Mouse (Mus musculus): Measurements from ENCODE around the gene Wdr18.
"Not testable (repeated sequence)": the region's sequence is repeated elsewhere in the genome, so short reads cannot be mapped to it uniquely, and the experiment has no call there.

Gene Wdr18

GRCm38 (mm10) chr10:79947502-79947901 lies 12.4 kb upstream of the Wdr18 start:
- DNase-seq, result no peak

GRCm38 (mm10) chr10:79949873-79950272 lies 10.1 kb upstream of the Wdr18 start:
- DNase-seq, result no peak

GRCm38 (mm10) chr10:79950661-79951060 lies 9.3 kb upstream of the Wdr18 start:
- no peak for DNase-seq

GRCm38 (mm10) chr10:79953946-79954345 lies 6.0 kb upstream of the Wdr18 start:
- DNase-seq, result no peak

- no peak for DNase-seq
Measured at GRCm38 (mm10) chr10:79955691-79956090, 4.3 kb upstream of the Wdr18 start.

- DNase-seq, result no peak
Measured at GRCm38 (mm10) chr10:79956643-79957154, 3.3 kb upstream of the Wdr18 start.

GRCm38 (mm10) chr10:79958140-79958816 lies 1.7 kb upstream of the Wdr18 start:
- peak; percentile 77 for DNase-seq

GRCm38 (mm10) chr10:79959412-79959811 lies 540 bp upstream of the Wdr18 start:
- DNase-seq, result not testable (repeated sequence)

GRCm38 (mm10) chr10:79960671-79961294 lies 831 bp downstream of the Wdr18 start:
- DNase-seq, result no peak

GRCm38 (mm10) chr10:79964727-79965126 lies 4.8 kb downstream of the Wdr18 start:
- no peak for DNase-seq

GRCm38 (mm10) chr10:79965325-79965724 lies 5.4 kb downstream of the Wdr18 start:
- DNase-seq, result no peak

GRCm38 (mm10) chr10:79966886-79967400 lies 7.0 kb downstream of the Wdr18 start:
- DNase-seq, result peak; percentile 58

- no peak for DNase-seq
Measured at GRCm38 (mm10) chr10:79968181-79968580, 8.2 kb downstream of the Wdr18 start.

GRCm38 (mm10) chr10:79969124-79969568 lies 9.2 kb downstream of the Wdr18 start:
- no peak for DNase-seq

- DNase-seq, result no peak
Measured at GRCm38 (mm10) chr10:79970415-79971182, 10.6 kb downstream of the Wdr18 start, which contains the start of gene Grin3b. Gene Grin3b, plus strand, starts transcription at chr10:79970715.

GRCm38 (mm10) chr10:79971183-79971497 lies 11.2 kb downstream of the Wdr18 start:
- no peak for DNase-seq

- no peak for DNase-seq
Measured at GRCm38 (mm10) chr10:79972831-79973230, 12.9 kb downstream of the Wdr18 start.

GRCm38 (mm10) chr10:79974087-79974486 lies 14.1 kb downstream of the Wdr18 start:
- no peak for DNase-seq

- no peak for DNase-seq
Measured at GRCm38 (mm10) chr10:79974668-79975067, 14.7 kb downstream of the Wdr18 start.

- DNase-seq, result no peak
Measured at GRCm38 (mm10) chr10:79976071-79976721, 16.2 kb downstream of the Wdr18 start.

GRCm38 (mm10) chr10:79976722-79977107 lies 16.8 kb downstream of the Wdr18 start:
- no peak for DNase-seq

- no peak for DNase-seq
Measured at GRCm38 (mm10) chr10:79977324-79977723, 17.4 kb downstream of the Wdr18 start.

GRCm38 (mm10) chr10:79978061-79978460 lies 18.1 kb downstream of the Wdr18 start:
- no peak for DNase-seq
